Mouse (Mus musculus) liver, embryonic 14.5 days (tissue): ENCODE measurements around the gene Rlim. TPM values are rescaled to one million over a fixed set of nuclear protein-coding genes. Genes with fewer than 3 reads are reported as not detected.

Experiments used
- ATAC-seq: fragments of 200-750 bp; cut with Nextera tagmentation; 2 replicates; pipeline ENCODE4 v1.8.0; 2017; ENCODE audit warnings: moderate number of reproducible peaks, mild to moderate bottlenecking, moderate library complexity; ENCODE audit not compliant: insufficient read depth
- DNase-seq, 3 experiments: peaks; one replicate each; pipeline ENCODE4 v3.0.0-alpha.2; 2012 to 2013; ENCODE audit warnings: low read depth in 3 of 3, low spot score in 3 of 3
- H3K27ac ChIP-seq: fragments of 300-500 bp; sonication (generic); 2 replicates; pipeline ENCODE4 v1.5.1; 2014; ENCODE audit warnings: moderate library complexity, mild to moderate bottlenecking, control low read depth, inconsistent platforms
- H3K27me3 ChIP-seq: fragments of 300-500 bp; sonication (generic); 2 replicates; pipeline ENCODE4 v1.6.1; 2014; ENCODE audit warnings: mild to moderate bottlenecking, low read length, moderate library complexity; ENCODE audit not compliant: control insufficient read depth, insufficient read depth
- H3K36me3 ChIP-seq: fragments of 300-500 bp; sonication (generic); replicated peaks from 2 replicates; pipeline ENCODE4 v1.6.1; 2014; ENCODE audit warnings: low read depth; ENCODE audit not compliant: control insufficient read depth, insufficient read depth
- H3K4me1 ChIP-seq, 2 experiments: fragments of 200-500 bp in 1 of 2; fragments of 300-500 bp in 1 of 2; sonication (generic) in 1 of 2; replicated peaks; 2 replicates each; pipeline ENCODE4 v1.6.1; 2012 to 2014; ENCODE audit warnings: antibody characterized with exemption in 1 of 2, inconsistent platforms in 1 of 2, low read length in 1 of 2; ENCODE audit not compliant: control insufficient read depth in 2 of 2, insufficient read depth in 2 of 2
- H3K4me2 ChIP-seq: fragments of 300-500 bp; sonication (generic); 2 replicates; pipeline ENCODE4 v1.6.1; 2014; ENCODE audit warnings: low read depth, mild to moderate bottlenecking, control low read depth, moderate library complexity
- H3K4me3 ChIP-seq, 2 experiments: fragments of 200-500 bp in 1 of 2; fragments of 300-500 bp in 1 of 2; sonication (generic) in 1 of 2; 2 replicates each; pipeline ENCODE4 v1.5.1; 2012 to 2014; ENCODE audit warnings: low read depth in 2 of 2, low read length in 2 of 2, mild to moderate bottlenecking in 2 of 2, control low read depth in 1 of 2, inconsistent platforms in 1 of 2, moderate library complexity in 1 of 2; ENCODE audit not compliant: insufficient read depth in 1 of 2
- H3K9ac ChIP-seq: fragments of 300-500 bp; sonication (generic); replicated peaks from 2 replicates; pipeline ENCODE4 v1.6.1; 2014; ENCODE audit warnings: mild to moderate bottlenecking, control low read depth, moderate library complexity
- H3K9me3 ChIP-seq: fragments of 300-500 bp; sonication (generic); 2 replicates; pipeline ENCODE4 v1.6.1; 2016; ENCODE audit warnings: low read length, mixed read lengths; ENCODE audit not compliant: control insufficient read depth
- CTCF ChIP-seq: IDR thresholded peaks from 2 replicates; pipeline ENCODE4 v1.5.1; 2016; ENCODE audit warnings: antibody characterized with exemption, low read depth, control low read depth
- EP300 ChIP-seq: IDR thresholded peaks from 2 replicates; pipeline ENCODE4 v1.6.1; 2016; ENCODE audit warnings: antibody characterized with exemption, low read depth
- WGBS: fragments of 180-500 bp; shearing (Covaris S2); extraction: QIAGEN DNeasy Blood & Tissue Kit; methylation state at CpG from one replicate; pipeline ENCODE4 v1.1.7; 2014; ENCODE audit not compliant: insufficient replicate concordance; 5-methylcytosine and 5-hydroxymethylcytosine counted together
- polyA plus RNA-seq, 2 experiments: library from polyadenylated mRNA; depleted of rRNA in 1 of 2; stranded (reverse) in 1 of 2; unstranded in 1 of 2; fragments of >200 nt; fragmentation: Nextera tagmentation in 1 of 2; extraction: Ambion mirVana in 1 of 2; gene quantifications; 2 replicates each; pipeline versions ENCODE4 v1.2.1 to v1.2.3; 2012 to 2014

Rlim gene
- polyA plus RNA-seq (2012; rRNA removed) (4.3 and 6.3 TPM in 2 replicates), polyA plus RNA-seq (2014; fragmentation: Nextera tagmentation; extraction: Ambion mirVana) (9.0 and 9.1 TPM in 2 replicates)

GRCm38 (mm10) chrX:103981169-103981689 lies at the start of gene Rlim:
Gene Rlim (minus strand): TSS chrX:103981284.
- Histone ChIP-seq H3K9me3 (no peaks in the 10 kb centered on the region), H3K4me1 (peaks cover 0 to 5% of the 10 kb centered on the region in 2 experiments; a peak in 2 of 4 replicates), H3K4me3 (peak within 1 kb of the TSS; percentile 69 to 70), H3K9ac (peak within 1 kb of the TSS; percentile 71), H3K36me3 (peaks cover 3% of the 10 kb centered on the region; the same call in 1 of the 2 replicates), H3K27me3 (no peaks in the 10 kb centered on the region), H3K27ac (peak within 1 kb of the TSS; percentile 67), H3K4me2 (peak within 1 kb of the TSS; percentile 69)
- 15% methylated on average over 27 of the region's 27 CpGs for WGBS
- ATAC-seq (peak; percentile 100), DNase-seq (peak; percentile 85 to 88 (median 87))
- TF ChIP-seq CTCF, result no peak
- TF ChIP-seq EP300, result no peak

- H3K4me3 ChIP-seq, result no peak overlapping the region
- H3K36me3 ChIP-seq, result no peaks in the 10 kb centered on the region
- no peak overlapping the region for H3K4me2 ChIP-seq
- no peaks in the 10 kb centered on the region for H3K4me1 ChIP-seq
- H3K27ac ChIP-seq, result no peak overlapping the region
- TF ChIP-seq EP300 (no peak), CTCF (no peak)
- 74% methylated on average over 1 of the region's 1 CpGs for WGBS
- ATAC-seq, result no peak
- no peak for DNase-seq
- no peak overlapping the region for H3K9ac ChIP-seq
- H3K27me3 ChIP-seq, result no peaks in the 10 kb centered on the region
- no peaks in the 10 kb centered on the region for H3K9me3 ChIP-seq
Measured at GRCm38 (mm10) chrX:104017196-104017595, 36.1 kb upstream of the Rlim start.

- H3K4me2 ChIP-seq, result no peak overlapping the region
- no peak for TF ChIP-seq EP300
- no peak for TF ChIP-seq CTCF
- no peaks in the 10 kb centered on the region for H3K27me3 ChIP-seq
- H3K9me3 ChIP-seq, result no peaks in the 10 kb centered on the region
- no peak for DNase-seq
- H3K4me1 ChIP-seq, result no peaks in the 10 kb centered on the region
- no peak overlapping the region for H3K4me3 ChIP-seq
- no peak for ATAC-seq
- H3K36me3 ChIP-seq, result no peaks in the 10 kb centered on the region
- H3K9ac ChIP-seq, result no peak overlapping the region
- no peak overlapping the region for H3K27ac ChIP-seq
- 67% methylated on average over 4 of the region's 4 CpGs for WGBS
Measured at GRCm38 (mm10) chrX:104015048-104015447, 34.0 kb upstream of the Rlim start.

- WGBS, result 32% methylated on average over 4 of the region's 4 CpGs
- Histone ChIP-seq H3K27me3 (no peaks in the 10 kb centered on the region), H3K4me1 (no peaks in the 10 kb centered on the region), H3K36me3 (no peaks in the 10 kb centered on the region), H3K4me2 (no peak overlapping the region), H3K4me3 (no peak overlapping the region), H3K9ac (no peak overlapping the region), H3K9me3 (no peaks in the 10 kb centered on the region), H3K27ac (no peak overlapping the region)
- no peak for ATAC-seq
- TF ChIP-seq CTCF (no peak), EP300 (no peak)
- no peak for DNase-seq
Measured at GRCm38 (mm10) chrX:104013318-104013811, 32.3 kb upstream of the Rlim start.

- Histone ChIP-seq H3K4me2 (no peak overlapping the region), H3K9ac (no peak overlapping the region), H3K9me3 (no peaks in the 10 kb centered on the region), H3K36me3 (no peaks in the 10 kb centered on the region), H3K4me1 (no peaks in the 10 kb centered on the region), H3K27ac (no peak overlapping the region), H3K27me3 (no peaks in the 10 kb centered on the region), H3K4me3 (no peak overlapping the region)
- DNase-seq (no peak), ATAC-seq (no peak)
- TF ChIP-seq CTCF (no peak), EP300 (no peak)
- 44% methylated on average over 3 of the region's 3 CpGs for WGBS
Measured at GRCm38 (mm10) chrX:103994741-103995140, 13.7 kb upstream of the Rlim start.
